Mouse (Mus musculus) layer of hippocampus, postnatal 14 days (tissue): ENCODE measurements around the gene Zbtb18. TPM values are rescaled to one million over a fixed set of nuclear protein-coding genes. Genes with fewer than 3 reads are reported as not detected.
A peak's percentile ranks its signal among the peaks of the same experiment; 100 is the strongest.

ENCODE experiments used
- DNase-seq, 2 experiments: peaks; one replicate each; pipeline ENCODE4 v3.0.0; 2021 to 2022; ENCODE audit warnings: low spot score in 2 of 2, mixed read lengths in 1 of 2
- long read RNA-seq, 2 experiments: library from polyadenylated mRNA; stranded (forward); transcript quantifications; one replicate each; pipeline ENCODE4 v2.0.0; 2021
- total RNA-seq, 2 experiments: library from RNA; stranded (reverse); gene quantifications; 2 replicates each; pipeline ENCODE4 v1.2.3; 2021

The Zbtb18 gene
- 100 to 1,000 TPM; 592 to 608 TPM for total RNA-seq
- long read RNA-seq, experiment 1, full-length matches to known transcripts: 295 of 356 reads
- long read RNA-seq, experiment 1, partial matches to known transcripts: 17 of 356 reads
- long read RNA-seq, experiment 1, other reads (novel, unspliced or antisense): 44 of 356 reads
- long read RNA-seq, experiment 2, full-length matches to known transcripts: 320 of 376 reads
- long read RNA-seq, experiment 2, partial matches to known transcripts: 24 of 376 reads
- long read RNA-seq, experiment 2, other reads (novel, unspliced or antisense): 32 of 376 reads

- no peak for DNase-seq
These were observed at the start of gene Zbtb18 for GRCm38 (mm10) chr1:177442196-177442808. TSS of gene Zbtb18 (plus strand) at chr1:177442351.

DNA sequence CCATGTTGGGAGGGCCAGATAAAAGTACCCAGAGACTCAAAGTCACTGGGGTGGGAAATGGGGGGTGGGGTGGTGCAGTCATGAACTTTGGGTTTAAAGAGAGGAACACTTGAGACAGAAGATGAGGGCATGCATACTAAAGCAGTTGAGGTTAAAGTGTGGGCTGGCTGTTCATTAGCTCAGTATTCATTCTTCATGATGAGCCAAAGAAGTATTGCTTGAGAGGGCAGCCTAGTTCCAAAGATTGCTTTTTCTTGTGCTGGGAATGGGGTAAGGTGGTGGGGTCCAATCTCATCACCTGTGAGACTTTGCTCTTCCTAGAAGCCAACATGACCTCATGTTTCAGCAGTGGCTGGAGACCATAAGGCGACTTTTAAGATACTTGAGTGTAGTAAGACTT, 44.7 kb upstream of the Zbtb18 start:
- DNase-seq: no peak

DNA sequence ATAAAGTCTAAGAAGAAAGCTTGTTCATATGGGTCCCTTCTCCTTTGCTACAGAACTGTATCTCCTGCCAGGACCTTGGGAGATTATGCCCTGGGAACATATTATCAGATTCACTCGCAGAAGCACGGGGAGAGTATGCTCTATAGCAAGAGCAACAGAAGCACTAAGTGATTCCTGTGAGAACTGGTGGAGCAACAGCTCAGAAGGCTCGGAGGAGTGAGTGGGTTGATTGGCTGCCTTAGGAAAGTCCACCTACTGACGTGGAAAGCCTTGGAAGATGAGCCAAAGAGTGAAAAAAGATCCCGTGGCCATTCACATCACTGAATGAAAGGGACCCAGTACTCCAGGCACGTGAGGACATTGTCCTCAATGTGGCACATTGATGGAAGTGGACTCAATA, 37.0 kb upstream of the Zbtb18 start:
- no peak for DNase-seq

GRCm38 (mm10) chr1:177408690-177409089, 33.5 kb upstream of the Zbtb18 start:
- no peak for DNase-seq

DNA sequence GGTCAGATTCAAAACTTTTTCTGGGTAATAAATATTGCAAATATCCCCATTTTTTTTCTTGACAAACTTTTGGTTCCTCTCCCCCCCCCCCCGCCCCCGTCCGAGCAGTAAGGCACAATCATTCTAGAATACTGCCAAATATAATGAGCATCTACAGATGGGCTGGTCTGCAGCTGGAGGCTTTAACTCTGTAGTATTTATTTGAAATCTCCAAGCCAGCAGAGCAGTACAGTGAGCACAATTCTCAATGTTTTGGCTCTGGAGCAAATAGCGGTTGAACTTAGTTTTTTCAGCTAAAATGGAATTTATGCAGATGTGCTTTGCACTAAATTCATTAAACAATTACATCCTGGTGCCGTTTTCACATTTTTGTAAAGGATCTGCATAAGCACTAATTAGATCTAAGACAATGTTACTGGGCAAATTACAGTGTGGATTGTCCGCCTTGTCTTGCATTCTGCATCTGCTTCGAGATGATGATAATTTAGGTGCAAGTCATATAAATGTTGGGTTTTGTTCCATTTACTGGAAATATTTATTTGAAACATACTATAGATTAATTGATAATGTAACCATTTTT, 31.3 kb upstream of the Zbtb18 start:
- no peak for DNase-seq

DNA sequence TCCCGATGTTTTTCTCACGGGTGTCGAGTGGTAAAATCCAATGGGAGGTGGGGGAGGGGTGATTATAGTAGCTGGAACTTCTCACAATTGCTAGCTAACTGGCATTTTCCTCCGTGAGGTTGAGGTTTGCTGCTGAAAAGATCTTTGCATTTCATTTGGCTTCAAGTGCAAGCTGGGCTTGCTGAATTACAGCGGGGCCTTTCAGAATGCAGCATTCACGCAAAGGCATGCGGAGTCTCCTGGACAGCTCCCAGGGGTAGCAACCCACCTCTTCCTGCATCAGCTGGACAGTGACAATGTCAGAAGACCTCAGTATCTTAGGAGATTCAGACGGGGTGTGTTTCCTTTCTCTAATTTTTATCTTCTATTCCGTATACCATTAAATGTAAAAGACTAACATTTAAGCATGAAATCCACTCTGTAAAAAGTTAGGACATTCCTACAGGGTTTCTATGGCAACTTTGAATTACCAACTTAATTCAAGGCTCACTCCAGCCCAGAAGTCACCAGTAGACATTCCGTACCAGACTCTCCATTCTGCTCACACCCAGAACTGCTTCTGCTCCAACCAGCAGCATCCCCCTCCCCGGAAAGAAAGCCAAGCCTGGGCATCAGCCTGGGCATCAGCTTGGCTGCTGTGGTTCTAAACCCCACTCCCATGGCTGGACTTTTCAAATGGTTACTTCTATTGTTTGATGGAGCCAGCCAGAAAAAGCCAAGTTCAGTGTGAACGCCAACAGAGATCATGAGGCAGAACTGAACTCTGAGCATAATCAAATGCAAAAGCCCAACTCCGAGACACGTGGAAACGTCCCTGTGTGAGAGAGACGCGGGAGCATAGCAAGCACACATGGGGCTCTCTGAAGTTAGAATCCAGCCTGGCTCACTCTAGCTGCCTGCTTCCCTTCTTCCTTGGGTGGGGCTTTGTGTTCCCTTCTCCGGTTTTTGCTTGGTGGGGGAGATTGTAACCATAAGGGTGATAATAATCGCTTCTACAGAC, 30.5 kb upstream of the Zbtb18 start:
- DNase-seq: no peak

DNA sequence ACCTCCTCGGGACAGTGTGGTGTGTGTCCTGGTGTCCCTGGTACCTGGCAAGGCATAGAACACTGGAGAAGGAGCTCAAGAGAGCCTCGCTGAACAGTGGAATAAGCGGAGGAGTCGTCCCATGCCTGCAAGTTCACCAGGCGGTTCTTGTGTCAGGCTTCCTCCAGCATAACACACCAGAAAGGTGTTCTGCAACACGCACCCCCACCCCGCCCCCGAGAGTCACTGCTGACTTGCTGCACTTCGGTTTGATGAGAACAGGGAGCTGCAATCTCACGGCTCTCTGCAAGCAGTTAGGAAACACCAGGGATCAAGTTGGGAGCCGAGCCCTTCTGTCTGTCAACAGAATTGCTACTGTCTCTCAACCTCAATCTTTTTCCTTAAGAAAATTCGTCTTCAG, 22.8 kb upstream of the Zbtb18 start:
- no peak for DNase-seq

- peak in 1 of 2 experiments; percentile 39 for DNase-seq
These were observed 22.0 kb upstream of the Zbtb18 start for GRCm38 (mm10) chr1:177420126-177420525.

- no peak for DNase-seq
These were observed 14.3 kb upstream of the Zbtb18 start for GRCm38 (mm10) chr1:177427862-177428261.

GRCm38 (mm10) chr1:177428338-177428737, 13.8 kb upstream of the Zbtb18 start:
- peak in 1 of 2 experiments; percentile 46 for DNase-seq

DNA sequence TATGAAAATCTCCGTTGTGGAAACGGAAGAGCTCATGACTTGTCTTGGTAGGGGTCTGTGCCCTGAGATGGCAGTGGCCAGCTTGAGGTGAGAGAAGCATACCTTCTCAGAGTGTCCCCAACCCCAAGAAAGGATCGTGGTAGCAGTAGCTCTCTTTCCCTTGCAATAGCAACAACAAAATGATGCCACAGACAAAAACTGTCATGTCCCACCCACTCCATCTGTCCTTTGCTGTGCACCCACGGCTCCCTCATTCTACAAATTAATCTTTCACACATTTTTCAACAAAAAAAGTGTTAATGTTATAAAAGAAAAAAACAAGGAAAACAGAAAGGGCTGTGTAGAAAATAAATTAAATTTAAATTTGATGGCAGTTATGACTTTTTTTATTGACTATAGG, 13.1 kb upstream of the Zbtb18 start:
- peak in 1 of 2 experiments; percentile 62 for DNase-seq

GRCm38 (mm10) chr1:177440411-177440810, 1.7 kb upstream of the Zbtb18 start:
- DNase-seq: no peak

DNA sequence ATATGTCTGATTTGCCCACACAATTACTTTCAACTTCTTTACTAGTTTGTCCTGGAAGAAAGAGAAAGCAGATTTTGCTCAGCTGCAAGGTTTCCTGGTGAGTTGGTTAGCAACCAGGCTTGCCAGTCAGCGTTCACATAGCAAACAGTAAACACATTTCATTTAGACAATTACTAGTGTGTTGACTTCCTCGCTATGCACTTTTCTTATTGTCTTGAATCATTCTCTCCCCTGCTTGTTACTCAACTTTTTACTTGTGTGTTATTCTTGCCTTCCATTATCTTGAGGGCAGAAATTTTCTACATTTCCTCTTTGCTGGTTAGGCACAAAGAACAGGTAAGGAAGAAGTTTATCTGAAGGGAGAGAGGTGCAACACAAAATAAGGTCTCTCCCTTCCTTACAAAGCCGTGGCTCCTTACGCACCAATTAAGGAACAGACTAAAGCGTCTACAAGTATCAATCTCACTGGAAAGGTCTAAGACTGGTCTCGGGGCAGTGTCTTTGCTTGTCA, 1.1 kb upstream of the Zbtb18 start:
- DNase-seq: no peak

DNA sequence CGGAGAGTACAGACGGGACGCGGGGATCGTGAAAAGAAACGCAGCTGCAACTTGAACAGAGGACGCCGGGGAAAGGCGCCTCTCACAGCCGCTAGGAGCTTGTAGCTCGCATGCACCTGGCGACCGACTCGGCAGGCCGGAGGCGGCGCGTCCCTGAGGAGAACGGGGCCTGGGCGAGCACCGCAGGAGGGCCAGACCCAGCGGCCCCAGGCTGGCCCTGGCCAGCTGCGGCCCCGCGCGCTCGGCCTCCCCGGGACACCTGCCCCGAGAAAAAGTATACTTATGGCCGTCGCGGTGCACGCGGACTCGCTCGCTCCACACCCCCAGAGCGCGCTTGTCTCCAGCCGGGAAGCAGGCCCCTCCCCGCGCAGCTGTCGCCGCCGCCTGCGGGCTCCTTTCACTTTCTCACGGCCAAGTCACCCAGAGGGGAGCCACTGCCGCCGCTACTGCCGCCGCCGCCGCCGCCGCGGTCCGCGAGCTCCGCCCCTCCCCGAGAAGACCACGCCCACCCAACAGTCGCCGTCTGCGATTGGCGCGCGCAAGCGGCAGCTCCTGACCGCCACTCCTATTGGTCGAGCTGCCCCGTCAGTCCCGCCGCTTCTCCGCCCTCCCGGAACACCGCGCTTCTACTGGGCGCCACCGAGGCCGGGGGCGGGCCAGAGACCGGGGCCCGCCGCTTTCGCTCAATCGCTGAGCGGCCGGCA, 507 bp upstream of the Zbtb18 start:
- DNase-seq: peak; percentile 94 to 98

DNA sequence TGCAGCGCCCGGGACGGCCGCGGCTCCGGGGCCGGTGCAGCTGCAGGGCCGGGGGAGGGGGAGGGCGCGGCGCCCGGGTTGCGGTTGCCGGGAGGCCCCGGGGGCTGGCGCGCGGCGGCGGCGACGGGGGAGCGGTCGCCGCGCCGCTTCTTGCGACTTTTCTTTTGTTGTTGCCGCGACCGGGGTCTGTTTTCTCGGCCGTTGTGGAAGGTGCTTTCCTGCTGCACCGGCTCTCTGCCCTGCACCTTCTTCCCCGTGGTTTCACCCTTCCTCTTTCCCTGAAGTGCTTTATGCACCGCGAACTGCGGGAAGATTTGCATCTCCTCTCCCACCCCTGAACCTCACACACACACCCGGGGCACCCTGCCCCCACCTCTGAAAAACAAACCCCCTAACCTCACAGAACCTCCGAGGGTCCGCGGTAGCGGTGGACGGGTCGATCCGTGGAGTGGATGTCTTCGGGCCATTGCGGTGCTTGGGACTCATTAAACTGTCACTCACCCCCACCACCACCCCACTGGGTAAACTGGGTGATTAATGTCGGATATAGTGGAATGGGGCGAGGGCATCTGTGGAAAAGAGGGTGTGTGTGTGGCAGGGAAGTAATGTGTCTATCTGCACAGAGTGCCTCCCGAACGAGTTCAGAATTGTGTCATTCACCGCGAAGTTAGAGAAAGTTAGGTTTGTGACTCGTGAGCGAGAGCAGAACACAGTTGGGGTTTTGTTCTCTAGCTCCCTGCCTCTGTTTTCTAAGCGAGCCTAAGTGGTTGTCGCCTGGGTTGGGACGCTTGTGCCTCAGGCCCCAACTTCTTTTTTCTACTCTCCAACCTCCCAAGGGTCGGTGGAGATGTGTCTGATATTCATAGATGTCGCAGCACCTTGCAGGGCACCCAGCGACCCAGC, 921 bp downstream of the Zbtb18 start:
- DNase-seq: no peak

- DNase-seq: no peak
These were observed 1.8 kb downstream of the Zbtb18 start for GRCm38 (mm10) chr1:177443724-177444482.

DNA sequence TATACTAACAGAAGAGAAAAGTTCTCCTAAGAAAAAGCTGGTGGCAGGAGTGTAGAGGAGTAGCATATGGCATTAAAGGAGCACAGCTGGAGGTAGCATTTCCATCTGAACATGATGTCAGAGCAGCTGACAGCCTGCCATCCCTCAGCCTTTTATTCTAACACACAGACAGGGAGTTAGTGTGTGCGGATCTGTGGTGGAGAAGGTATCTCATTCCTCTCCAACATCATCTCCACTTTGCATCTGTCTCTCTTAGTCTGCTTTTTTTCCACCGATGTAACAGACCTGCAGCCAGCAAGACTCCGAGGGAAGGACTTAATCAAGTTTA, 2.3 kb downstream of the Zbtb18 start:
- DNase-seq: no peak

GRCm38 (mm10) chr1:177444941-177445340, 2.8 kb downstream of the Zbtb18 start:
- DNase-seq: no peak
